Mouse (Mus musculus) neutrophil, adult 5-6 weeks (primary cell): ENCODE measurements at regions not wholly inside any gene's neighbourhood (a gene's known extent, or its start where the extent isn't known, plus 50 kb on each side); places are given as distances from the start of the nearest gene placed in this dataset.

Experiments
- ATAC-seq: fragments of 151-379, 151-347 bp; 2 replicates; pipeline ENCODE4 v1.8.0; 2017; ENCODE audit warnings: mild to moderate bottlenecking, moderate TSS enrichment; ENCODE audit not compliant: insufficient number of reproducible peaks, poor library complexity, low FRiP score, severe bottlenecking; ENCODE audit errors: extremely low read depth

DNA sequence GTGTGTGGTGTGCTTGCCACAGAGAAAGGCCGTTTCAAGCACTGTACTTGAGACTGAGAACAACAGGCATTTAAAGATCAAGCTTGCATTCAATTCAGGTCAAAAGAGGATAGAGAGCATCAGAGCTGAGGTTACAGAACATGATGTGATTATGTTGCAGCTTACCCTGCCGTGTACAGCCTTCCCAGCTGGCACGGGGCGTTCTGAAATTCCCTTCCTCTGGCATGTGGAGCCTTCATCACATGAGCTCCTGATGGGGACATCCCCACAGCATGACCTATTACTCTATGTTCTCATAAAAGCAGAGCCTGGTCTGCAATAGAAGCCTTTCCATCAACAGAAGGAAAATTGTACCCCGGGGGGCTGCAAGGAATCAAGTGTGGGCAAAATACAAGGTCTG, 62.5 kb upstream of the Spag17 start:
- no peak for ATAC-seq

- no peak for ATAC-seq
Measured at GRCm38 (mm10) chr3:99823256-99823655, 62.0 kb upstream of the Spag17 start.
